Mouse (Mus musculus): Measurements from ENCODE around the gene Gja10.

Gene Gja10

GRCm38 (mm10) chr4:32602660-32603059 lies at the start of gene Gja10:
TSS of gene Gja10 (minus strand) at chr4:32602760.
- DNase-seq, result no peak

- DNase-seq, result no peak
Observed at GRCm38 (mm10) chr4:32651669-32652068, 49.1 kb upstream of the Gja10 start.

- DNase-seq, result no peak
Observed at GRCm38 (mm10) chr4:32621637-32622036, 19.1 kb upstream of the Gja10 start.

GRCm38 (mm10) chr4:32615034-32615881 lies 12.7 kb upstream of the Gja10 start, which contains the start of gene Casp8ap2:
TSS of gene Casp8ap2 (plus strand) at chr4:32615451.
- peak; percentile 99 for DNase-seq

- no peak for DNase-seq
Observed at GRCm38 (mm10) chr4:32601135-32601534, 1.4 kb downstream of the Gja10 start.

- DNase-seq, result no peak
Observed at GRCm38 (mm10) chr4:32588237-32588636, 14.3 kb downstream of the Gja10 start.

- no peak for DNase-seq
Observed at GRCm38 (mm10) chr4:32587543-32587942, 15.0 kb downstream of the Gja10 start.

- peak; percentile 39 for DNase-seq
Observed at GRCm38 (mm10) chr4:32586596-32586995, 16.0 kb downstream of the Gja10 start.

GRCm38 (mm10) chr4:32584181-32584580 lies 18.4 kb downstream of the Gja10 start:
- DNase-seq, result no peak

- no peak for DNase-seq
Observed at GRCm38 (mm10) chr4:32579850-32580249, 22.7 kb downstream of the Gja10 start.

GRCm38 (mm10) chr4:32575165-32575564 lies 27.4 kb downstream of the Gja10 start:
- DNase-seq, result no peak

GRCm38 (mm10) chr4:32574604-32575003 lies 28.0 kb downstream of the Gja10 start:
- DNase-seq, result no peak

- no peak for DNase-seq
Observed at GRCm38 (mm10) chr4:32573586-32573985, 29.0 kb downstream of the Gja10 start.

- peak; percentile 47 for DNase-seq
Observed at GRCm38 (mm10) chr4:32572118-32572517, 30.4 kb downstream of the Gja10 start.

GRCm38 (mm10) chr4:32571441-32571840 lies 31.1 kb downstream of the Gja10 start:
- DNase-seq, result no peak

GRCm38 (mm10) chr4:32570939-32571317 lies 31.6 kb downstream of the Gja10 start:
- DNase-seq, result no peak

GRCm38 (mm10) chr4:32569995-32570938 lies 32.3 kb downstream of the Gja10 start:
- no peak for DNase-seq

GRCm38 (mm10) chr4:32569054-32569453 lies 33.5 kb downstream of the Gja10 start:
- DNase-seq, result no peak

- DNase-seq, result no peak
Observed at GRCm38 (mm10) chr4:32564918-32565317, 37.6 kb downstream of the Gja10 start.

- no peak for DNase-seq
Observed at GRCm38 (mm10) chr4:32564416-32564815, 38.1 kb downstream of the Gja10 start.

GRCm38 (mm10) chr4:32562319-32563115 lies 40.0 kb downstream of the Gja10 start:
- DNase-seq, result peak; percentile 12

- peak; percentile 64 for DNase-seq
Observed at GRCm38 (mm10) chr4:32561555-32562095, 40.9 kb downstream of the Gja10 start.
